8 mouse cellular contexts compared by ENCODE assay signal in the genomic region with DNA sequence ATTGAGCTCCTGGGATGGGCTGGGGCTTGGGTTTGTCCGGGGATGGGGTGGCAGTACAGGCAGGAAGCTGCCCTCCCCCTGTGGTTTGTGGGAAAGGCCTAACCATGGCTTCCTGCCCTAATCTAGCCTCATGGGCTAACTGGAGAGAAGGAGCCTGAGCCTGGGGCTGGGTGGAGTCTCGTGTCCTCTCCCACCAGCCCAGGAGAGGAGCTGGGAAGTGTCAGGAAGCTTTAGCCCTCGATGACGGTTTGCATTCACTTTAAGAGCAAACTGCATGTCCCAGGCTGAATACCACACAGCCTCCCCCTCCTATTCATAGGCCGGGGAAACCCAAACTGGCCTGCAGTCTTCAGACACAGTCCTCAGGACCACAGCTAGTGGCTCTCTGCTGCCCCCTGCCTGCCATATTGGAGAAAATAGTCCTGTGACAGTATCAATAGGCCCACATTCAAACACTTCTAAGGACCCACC. TPM values are rescaled to one million over a fixed set of nuclear protein-coding genes. Genes with fewer than 3 reads are reported as not detected.
DNase-seq lines count a peak whose midpoint lies in the region; ATAC-seq and TF ChIP-seq lines count a peak whose summit lies in the region.

No protein-coding gene starts in this region.

- 28% methylated on average over 5 of the region's 5 CpGs for whole genome bisulfite sequencing in embryonic facial prominence, embryonic 12.5 days
- WGBS in hindbrain, postnatal 0 days = 33% methylated on average over 5 of the region's 5 CpGs
- WGBS in liver, embryonic 11.5 days = 17% methylated on average over 5 of the region's 5 CpGs

- peak; percentile 96 for TF ChIP-seq CTCF in hindbrain, postnatal 0 days (IDR thresholded peaks at IDR 0.05; ENCODE audit: low read depth)

- no peak overlapping the region for H3K27ac ChIP-seq in embryonic facial prominence, embryonic 12.5 days
- H3K27ac ChIP-seq in hindbrain, postnatal 0 days = no peak overlapping the region
- no peak overlapping the region for H3K27ac ChIP-seq in liver, embryonic 11.5 days (ENCODE audit: low read depth, low read length)

- peak overlapping the region; percentile 34; the same call in 1 of the 2 replicates for H3K9ac ChIP-seq in embryonic facial prominence, embryonic 12.5 days
- H3K9ac ChIP-seq in hindbrain, postnatal 0 days (replicated peaks; ENCODE audit: low read length) = no peak overlapping the region
- no peak overlapping the region for H3K9ac ChIP-seq in liver, embryonic 11.5 days (ENCODE audit: low read depth, low read length)

- no peaks in the 10 kb centered on the region for H3K9me3 ChIP-seq in embryonic facial prominence, embryonic 12.5 days
- no peaks in the 10 kb centered on the region for H3K9me3 ChIP-seq in hindbrain, postnatal 0 days (ENCODE audit: low read length)
- no peaks in the 10 kb centered on the region for H3K9me3 ChIP-seq in liver, embryonic 11.5 days (ENCODE audit: control insufficient read depth, low read length)

- no peak overlapping the region for H3K4me2 ChIP-seq in embryonic facial prominence, embryonic 12.5 days (replicated peaks)
- H3K4me2 ChIP-seq in hindbrain, postnatal 0 days (ENCODE audit: low read depth, low read length) = no peak overlapping the region
- H3K4me2 ChIP-seq in liver, embryonic 11.5 days = no peak overlapping the region

- DNase-seq in 3134 (ENCODE audit: extremely low read depth, insufficient read length, low spot score) = peak; percentile 78
- DNase-seq in 416B (ENCODE audit: low read depth) = peak; percentile 94
- peak; percentile 68 for DNase-seq in adrenal gland, postnatal 25 days
- peak; percentile 90 for DNase-seq in hindbrain, postnatal 0 days (ENCODE audit: low spot score)
- DNase-seq in liver, embryonic 11.5 days (ENCODE audit: low spot score) = peak; percentile 75
- peak; percentile 65 for DNase-seq in retina, adult 2 months (ENCODE audit: low read depth, low spot score)
- peak; percentile 32 for DNase-seq in yolk sac, embryonic 10.5 days (ENCODE audit: low spot score)

- no peak overlapping the region for H3K4me3 ChIP-seq in embryonic facial prominence, embryonic 12.5 days
- H3K4me3 ChIP-seq in hindbrain, postnatal 0 days (ENCODE audit: low read length) = no peak overlapping the region
- no peak overlapping the region for H3K4me3 ChIP-seq in liver, embryonic 11.5 days (ENCODE audit: low read depth, low read length)

- ATAC-seq in embryonic facial prominence, embryonic 12.5 days (ENCODE audit: insufficient number of reproducible peaks, insufficient read depth, low FRiP score, low TSS enrichment) = no peak
- ATAC-seq in hindbrain, postnatal 0 days = peak; percentile 38; the same call in 1 of the 2 replicates
- no peak for ATAC-seq in liver, embryonic 11.5 days (replicated peaks; ENCODE audit: low FRiP score)

- no peaks in the 10 kb centered on the region for H3K36me3 ChIP-seq in embryonic facial prominence, embryonic 12.5 days
- H3K36me3 ChIP-seq in hindbrain, postnatal 0 days (ENCODE audit: insufficient read depth, low read length) = no peaks in the 10 kb centered on the region
- H3K36me3 ChIP-seq in liver, embryonic 11.5 days (ENCODE audit: control insufficient read depth, insufficient read depth, low read length) = no peaks in the 10 kb centered on the region

- peaks cover 65% of the 10 kb centered on the region for H3K27me3 ChIP-seq in embryonic facial prominence, embryonic 12.5 days
- no peaks in the 10 kb centered on the region for H3K27me3 ChIP-seq in hindbrain, postnatal 0 days (ENCODE audit: insufficient read depth, low read length)
- H3K27me3 ChIP-seq in liver, embryonic 11.5 days (replicated peaks; ENCODE audit: control insufficient read depth, insufficient read depth, low read length) = peaks cover 46% of the 10 kb centered on the region

- peaks cover 6% of the 10 kb centered on the region; the same call in 1 of the 2 replicates for H3K4me1 ChIP-seq in embryonic facial prominence, embryonic 12.5 days
- peaks cover 24% of the 10 kb centered on the region for H3K4me1 ChIP-seq in hindbrain, postnatal 0 days (ENCODE audit: insufficient read depth, low read length)
- H3K4me1 ChIP-seq in liver, embryonic 11.5 days (replicated peaks; ENCODE audit: control insufficient read depth, insufficient read depth, low read length) = peaks cover 11% of the 10 kb centered on the region

RNA-seq across cellular contexts. Expression of gene Abca2, which starts 1.7 kb away (rescaled TPM):
- 24.9 and 40.5 TPM in 2 replicates for total RNA-seq in adrenal gland, postnatal 25 days (2021)
- 4.8 and 5.2 TPM in 2 replicates for polyA plus RNA-seq in embryonic facial prominence, embryonic 12.5 days (2016; fragmentation: Nextera tagmentation; extraction: Ambion mirVana)
- 84.6 and 94.9 TPM in 2 replicates for total RNA-seq in hindbrain, postnatal 0 days (2014; rRNA removed)
- polyA plus RNA-seq in hindbrain, postnatal 0 days (2015; fragmentation: Nextera tagmentation; extraction: Ambion mirVana) = 10.7 and 12.5 TPM in 2 replicates
- 3.9 and 4.5 TPM in 2 replicates for polyA plus RNA-seq in liver, embryonic 11.5 days (2014; fragmentation: Nextera tagmentation; extraction: Ambion mirVana)

RNA-seq across cellular contexts. Expression of gene Fut7, which starts 3.7 kb away (rescaled TPM):
- not detected in 2 replicates for total RNA-seq in adrenal gland, postnatal 25 days (2021)
- polyA plus RNA-seq in embryonic facial prominence, embryonic 12.5 days (2016; fragmentation: Nextera tagmentation; extraction: Ambion mirVana) = not detected in 2 replicates
- 1.0 TPM in 1 of 2 replicates, not detected in the other for total RNA-seq in hindbrain, postnatal 0 days (2014; rRNA removed)
- 0.18 and 0.20 TPM in 2 replicates for polyA plus RNA-seq in hindbrain, postnatal 0 days (2015; fragmentation: Nextera tagmentation; extraction: Ambion mirVana)
- polyA plus RNA-seq in liver, embryonic 11.5 days (2014; fragmentation: Nextera tagmentation; extraction: Ambion mirVana) = 0.09 TPM in 1 of 2 replicates, not detected in the other

RNA-seq across cellular contexts. Expression of gene Npdc1, which starts 27.6 kb away (rescaled TPM):
- total RNA-seq in adrenal gland, postnatal 25 days (2021) = 120 and 134 TPM in 2 replicates
- polyA plus RNA-seq in embryonic facial prominence, embryonic 12.5 days (2016; fragmentation: Nextera tagmentation; extraction: Ambion mirVana) = 47.7 and 60.0 TPM in 2 replicates
- 249 and 289 TPM in 2 replicates for total RNA-seq in hindbrain, postnatal 0 days (2014; rRNA removed)
- 416 and 422 TPM in 2 replicates for polyA plus RNA-seq in hindbrain, postnatal 0 days (2015; fragmentation: Nextera tagmentation; extraction: Ambion mirVana)
- 7.0 and 8.1 TPM in 2 replicates for polyA plus RNA-seq in liver, embryonic 11.5 days (2014; fragmentation: Nextera tagmentation; extraction: Ambion mirVana)

RNA-seq across cellular contexts. Expression of gene Clic3, which starts 29.9 kb away (rescaled TPM):
- total RNA-seq in adrenal gland, postnatal 25 days (2021) = not detected in 2 replicates
- polyA plus RNA-seq in embryonic facial prominence, embryonic 12.5 days (2016; fragmentation: Nextera tagmentation; extraction: Ambion mirVana) = 1.4 and 1.8 TPM in 2 replicates
- total RNA-seq in hindbrain, postnatal 0 days (2014; rRNA removed) = 0.97 and 3.9 TPM in 2 replicates
- polyA plus RNA-seq in hindbrain, postnatal 0 days (2015; fragmentation: Nextera tagmentation; extraction: Ambion mirVana) = 4.1 and 4.8 TPM in 2 replicates
- polyA plus RNA-seq in liver, embryonic 11.5 days (2014; fragmentation: Nextera tagmentation; extraction: Ambion mirVana) = 0.21 TPM in 1 of 2 replicates, not detected in the other

RNA-seq across cellular contexts. Expression of gene Entpd2, which starts 31.1 kb away (rescaled TPM):
- 2.4 and 3.7 TPM in 2 replicates for total RNA-seq in adrenal gland, postnatal 25 days (2021)
- 0.41 and 0.42 TPM in 2 replicates for polyA plus RNA-seq in embryonic facial prominence, embryonic 12.5 days (2016; fragmentation: Nextera tagmentation; extraction: Ambion mirVana)
- total RNA-seq in hindbrain, postnatal 0 days (2014; rRNA removed) = 8.4 and 12.9 TPM in 2 replicates
- polyA plus RNA-seq in hindbrain, postnatal 0 days (2015; fragmentation: Nextera tagmentation; extraction: Ambion mirVana) = 10.8 and 12.3 TPM in 2 replicates
- 0.25 and 0.45 TPM in 2 replicates for polyA plus RNA-seq in liver, embryonic 11.5 days (2014; fragmentation: Nextera tagmentation; extraction: Ambion mirVana)

Comparison
In these comparisons a context has a peak if more than half of its experiments do, and no peak if none do; other contexts are left out.
1. DNase-seq: peak in every context shown above with its lines; median percentile 94 in 416B; 90 in hindbrain, postnatal 0 days; 78 in 3134; 75 in liver, embryonic 11.5 days; 68 in adrenal gland, postnatal 25 days; 65 in retina, adult 2 months; 32 in yolk sac, embryonic 10.5 days.